Mouse (Mus musculus): ENCODE data around the gene Gpatch4.
A peak's percentile ranks its signal among the peaks of the same experiment; 100 is the strongest.

- TF ChIP-seq CTCF (IDR thresholded peaks at IDR 0.05 in 2 of 3, conservative IDR thresholded peaks at IDR 0.05 in 1 of 3; ENCODE audit: control insufficient read depth in 1 of 3, insufficient read depth in 1 of 3, low read depth in 2 of 3, low read length in 3 of 3, poor library complexity in 1 of 3, severe bottlenecking in 1 of 3) (no peak), EP300 (IDR thresholded peaks at IDR 0.05; ENCODE audit: low read depth in 1 of 2, low read length in 2 of 2) (no peak), MAX (IDR thresholded peaks at IDR 0.05; ENCODE audit: low read length) (peak; percentile 73), NELFE (IDR thresholded peaks at IDR 0.05; ENCODE audit: low read depth, low read length) (peak; percentile 73), TBP (IDR thresholded peaks at IDR 0.05; ENCODE audit: low read depth, low read length) (peak; percentile 65), RAD21 (IDR thresholded peaks at IDR 0.05; ENCODE audit: low read depth, low read length) (no peak), GABPA (IDR thresholded peaks at IDR 0.05; ENCODE audit: low read depth, low read length) (no peak), GATA1 (IDR thresholded peaks at IDR 0.05; ENCODE audit: low read depth, low read length) (no peak), ZC3H11A (IDR thresholded peaks at IDR 0.05; ENCODE audit: low read depth, low read length) (no peak), JUND (IDR thresholded peaks at IDR 0.05; ENCODE audit: low read depth, low read length) (no peak)
These were observed 38.7 kb downstream of the Gpatch4 start, which contains the start of gene Iqgap3 for GRCm38 (mm10) chr3:88081345-88082223.
